Mouse (Mus musculus) limb, embryonic 12.5 days (tissue): ENCODE measurements at regions not wholly inside any gene's neighbourhood (a gene's known extent, or its start where the extent isn't known, plus 50 kb on each side); places are given as distances from the start of the nearest gene placed in this dataset.

Source experiments
- ATAC-seq: fragments of 200-750 bp; cut with Nextera tagmentation; 2 replicates; pipeline ENCODE4 v1.8.0; 2017; ENCODE audit warnings: low read depth, moderate TSS enrichment; ENCODE audit not compliant: insufficient number of reproducible peaks, insufficient read depth, low FRiP score, low TSS enrichment
- H3K27ac ChIP-seq: fragments of 300-500 bp; sonication (generic); 2 replicates; pipeline ENCODE4 v1.5.1; 2016; ENCODE audit warnings: mild to moderate bottlenecking, moderate library complexity
- H3K27me3 ChIP-seq: fragments of 300-500 bp; sonication (generic); 2 replicates; pipeline ENCODE4 v1.6.1; 2016; ENCODE audit warnings: mild to moderate bottlenecking, moderate library complexity
- H3K36me3 ChIP-seq: fragments of 300-500 bp; sonication (generic); 2 replicates; pipeline ENCODE4 v1.6.1; 2016; ENCODE audit warnings: mild to moderate bottlenecking, moderate library complexity
- H3K4me1 ChIP-seq: fragments of 300-500 bp; sonication (generic); replicated peaks from 2 replicates; pipeline ENCODE4 v1.6.1; 2016
- H3K4me2 ChIP-seq: fragments of 300-500 bp; sonication (generic); 2 replicates; pipeline ENCODE4 v1.6.1; 2016; ENCODE audit warnings: mild to moderate bottlenecking, moderate library complexity
- H3K4me3 ChIP-seq: fragments of 300-500 bp; sonication (generic); replicated peaks from 2 replicates; pipeline ENCODE4 v1.5.1; 2016; ENCODE audit warnings: mild to moderate bottlenecking
- H3K9ac ChIP-seq: fragments of 300-500 bp; sonication (generic); replicated peaks from 2 replicates; pipeline ENCODE4 v1.6.1; 2016; ENCODE audit warnings: mild to moderate bottlenecking, moderate library complexity
- H3K9me3 ChIP-seq: fragments of 300-500 bp; sonication (generic); 2 replicates; pipeline ENCODE4 v1.6.1; 2016; ENCODE audit warnings: mild to moderate bottlenecking, moderate library complexity
- WGBS: fragments of 180-500 bp; shearing (Covaris S2); methylation state at CpG from one replicate; pipeline ENCODE4 v1.1.7; 2016; 5-methylcytosine and 5-hydroxymethylcytosine counted together

DNA sequence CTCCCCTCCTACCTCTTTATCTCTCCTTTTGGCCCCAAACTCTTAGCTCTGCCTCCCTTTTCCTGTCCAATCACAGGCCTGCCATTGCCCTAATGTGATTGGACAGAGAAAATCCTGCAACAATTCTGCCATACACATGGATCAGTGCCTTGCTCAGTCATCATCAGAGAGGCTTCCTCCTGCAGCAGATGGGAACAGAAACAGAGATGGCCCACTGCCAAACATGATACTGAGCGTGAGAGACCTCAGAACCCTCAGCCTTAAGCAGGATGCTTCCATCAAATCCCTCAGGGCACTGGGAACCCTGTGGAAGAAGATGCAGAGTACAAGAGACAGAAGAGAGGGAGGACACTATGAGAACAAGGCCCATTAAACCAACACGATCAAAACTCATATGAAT lies 62.8 kb upstream of the Cacna2d3 start:
- Histone ChIP-seq H3K27me3 (no peaks in the 10 kb centered on the region), H3K27ac (no peak overlapping the region), H3K9ac (no peak overlapping the region), H3K36me3 (no peaks in the 10 kb centered on the region), H3K4me3 (no peak overlapping the region), H3K4me1 (no peaks in the 10 kb centered on the region), H3K9me3 (no peaks in the 10 kb centered on the region), H3K4me2 (no peak overlapping the region)
- WGBS, result 84% methylated on average over 2 of the region's 2 CpGs
- no peak for ATAC-seq

- 56% methylated on average over 3 of the region's 3 CpGs for WGBS
- H3K4me3 ChIP-seq, result no peak overlapping the region
- no peak for ATAC-seq
- H3K9me3 ChIP-seq, result no peaks in the 10 kb centered on the region
- no peaks in the 10 kb centered on the region for H3K36me3 ChIP-seq
- H3K27ac ChIP-seq, result no peak overlapping the region
- no peak overlapping the region for H3K9ac ChIP-seq
- no peaks in the 10 kb centered on the region for H3K4me1 ChIP-seq
- no peaks in the 10 kb centered on the region for H3K27me3 ChIP-seq
- H3K4me2 ChIP-seq, result no peak overlapping the region
These were observed 64.8 kb upstream of the Cacna2d3 start for GRCm38 (mm10) chr14:29786431-29786830.

DNA sequence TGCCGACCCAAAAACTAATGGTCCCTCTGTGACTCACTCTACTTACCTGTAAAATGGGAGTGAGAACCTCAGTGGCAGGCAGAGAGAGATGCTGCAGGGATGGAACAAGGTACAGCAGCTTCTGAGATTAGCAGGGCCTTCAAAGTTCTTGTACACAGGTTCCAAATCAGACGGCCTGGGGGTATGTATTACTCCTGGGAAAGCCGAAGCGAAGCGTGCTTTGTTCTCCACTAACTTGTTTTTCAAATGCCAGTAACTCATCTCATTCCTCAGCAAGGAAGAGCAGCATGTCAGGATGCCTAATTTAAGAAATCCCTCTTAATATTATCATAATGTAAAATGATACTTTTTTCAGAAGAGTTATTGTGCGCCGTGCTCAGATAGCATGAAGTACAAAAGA lies 66.1 kb upstream of the Cacna2d3 start:
- Histone ChIP-seq H3K9ac (no peak overlapping the region), H3K4me3 (no peak overlapping the region), H3K36me3 (no peaks in the 10 kb centered on the region), H3K4me2 (no peak overlapping the region), H3K9me3 (no peaks in the 10 kb centered on the region), H3K4me1 (no peaks in the 10 kb centered on the region), H3K27me3 (no peaks in the 10 kb centered on the region), H3K27ac (no peak overlapping the region)
- no peak for ATAC-seq
- 87% methylated on average over 7 of the region's 7 CpGs for WGBS

DNA sequence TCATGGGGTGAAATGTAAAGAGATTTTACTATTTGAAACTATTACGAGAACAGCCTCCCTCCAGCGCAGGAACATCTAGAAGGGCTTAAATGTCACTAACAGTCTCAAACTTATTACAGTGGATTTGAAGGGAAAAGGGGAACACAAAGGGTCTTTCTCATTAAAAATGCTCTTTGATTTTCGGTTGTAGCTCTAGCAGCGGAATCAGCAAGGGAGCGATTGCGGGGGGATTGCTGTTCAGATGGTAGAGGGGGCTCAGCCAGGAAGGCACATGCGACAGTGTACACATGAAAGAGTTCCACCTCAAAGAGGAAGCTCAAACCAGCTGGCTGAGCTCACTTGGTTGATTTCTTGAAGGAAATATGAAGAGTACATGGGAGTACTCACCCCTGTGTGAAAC lies 66.7 kb upstream of the Cacna2d3 start:
- Histone ChIP-seq H3K27ac (no peak overlapping the region), H3K4me2 (no peak overlapping the region), H3K36me3 (no peaks in the 10 kb centered on the region), H3K9me3 (no peaks in the 10 kb centered on the region), H3K9ac (no peak overlapping the region), H3K27me3 (no peaks in the 10 kb centered on the region), H3K4me1 (no peaks in the 10 kb centered on the region), H3K4me3 (no peak overlapping the region)
- 78% methylated on average over 7 of the region's 7 CpGs for WGBS
- no peak for ATAC-seq

GRCm38 (mm10) chr14:29795325-29795724 lies 73.7 kb upstream of the Cacna2d3 start:
- no peak for ATAC-seq
- Histone ChIP-seq H3K36me3 (no peaks in the 10 kb centered on the region), H3K27ac (no peak overlapping the region), H3K4me1 (no peaks in the 10 kb centered on the region), H3K4me2 (no peak overlapping the region), H3K9me3 (no peaks in the 10 kb centered on the region), H3K9ac (no peak overlapping the region), H3K27me3 (no peaks in the 10 kb centered on the region), H3K4me3 (no peak overlapping the region)
- 75% methylated on average over 2 of the region's 2 CpGs for WGBS

- Histone ChIP-seq H3K27me3 (no peaks in the 10 kb centered on the region), H3K4me3 (no peak overlapping the region), H3K9ac (no peak overlapping the region), H3K4me2 (no peak overlapping the region), H3K27ac (no peak overlapping the region), H3K9me3 (no peaks in the 10 kb centered on the region), H3K4me1 (no peaks in the 10 kb centered on the region), H3K36me3 (no peaks in the 10 kb centered on the region)
- 81% methylated on average over 7 of the region's 7 CpGs for WGBS
- no peak for ATAC-seq
These were observed 74.7 kb upstream of the Cacna2d3 start for GRCm38 (mm10) chr14:29796396-29796795.

GRCm38 (mm10) chr14:29799852-29800251 lies 78.2 kb upstream of the Cacna2d3 start:
- WGBS, result 81% methylated on average over 13 of the region's 13 CpGs

GRCm38 (mm10) chr14:29805234-29805633 lies 83.6 kb upstream of the Cacna2d3 start:
- Histone ChIP-seq H3K9ac (no peak overlapping the region), H3K9me3 (no peaks in the 10 kb centered on the region), H3K27ac (no peak overlapping the region), H3K27me3 (no peaks in the 10 kb centered on the region), H3K36me3 (no peaks in the 10 kb centered on the region), H3K4me2 (no peak overlapping the region), H3K4me1 (no peaks in the 10 kb centered on the region), H3K4me3 (no peak overlapping the region)
- no peak for ATAC-seq
- WGBS, result 90% methylated on average over 6 of the region's 6 CpGs

More at GRCm38 (mm10) chr14:29799852-29800251, 78.2 kb upstream of the Cacna2d3 start:
- Histone ChIP-seq H3K4me3 (no peak overlapping the region), H3K27ac (no peak overlapping the region), H3K4me1 (no peaks in the 10 kb centered on the region), H3K9ac (no peak overlapping the region), H3K27me3 (no peaks in the 10 kb centered on the region), H3K4me2 (no peak overlapping the region), H3K9me3 (no peaks in the 10 kb centered on the region), H3K36me3 (no peaks in the 10 kb centered on the region)
- ATAC-seq, result no peak

GRCm38 (mm10) chr14:29807881-29808280 lies 86.2 kb upstream of the Cacna2d3 start:
- Histone ChIP-seq H3K4me3 (no peak overlapping the region), H3K4me2 (no peak overlapping the region), H3K9ac (no peak overlapping the region), H3K27me3 (no peaks in the 10 kb centered on the region), H3K36me3 (no peaks in the 10 kb centered on the region), H3K4me1 (no peaks in the 10 kb centered on the region), H3K9me3 (no peaks in the 10 kb centered on the region), H3K27ac (no peak overlapping the region)
- ATAC-seq, result no peak
- 38% methylated on average over 9 of the region's 9 CpGs for WGBS

DNA sequence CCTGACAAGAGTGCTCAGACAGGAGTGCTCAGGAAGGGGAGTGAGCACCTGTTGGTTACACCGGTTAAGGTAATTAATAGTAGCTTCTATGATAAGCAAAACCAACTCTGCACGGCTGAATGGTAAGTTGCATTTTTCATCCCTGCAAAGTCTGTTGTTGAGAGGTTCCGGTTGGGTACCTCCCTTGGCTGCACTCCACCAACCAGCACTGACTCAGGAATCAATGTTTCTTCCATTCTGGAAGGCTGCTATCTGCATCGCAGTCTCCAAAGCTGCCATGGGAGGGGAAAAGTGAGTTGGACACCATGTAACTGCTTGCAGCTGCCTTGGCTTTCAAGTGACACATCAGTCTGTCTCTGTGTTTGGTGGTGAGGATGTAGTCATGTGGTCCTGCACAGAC lies 93.0 kb upstream of the Cacna2d3 start:
- ATAC-seq, result no peak
- WGBS, result 77% methylated on average over 4 of the region's 4 CpGs
- H3K4me1 ChIP-seq, result no peaks in the 10 kb centered on the region
- H3K4me3 ChIP-seq, result no peak overlapping the region
- no peak overlapping the region for H3K9ac ChIP-seq
- H3K4me2 ChIP-seq, result no peak overlapping the region
- no peaks in the 10 kb centered on the region for H3K27me3 ChIP-seq
- no peaks in the 10 kb centered on the region for H3K36me3 ChIP-seq
- no peak overlapping the region for H3K27ac ChIP-seq
- H3K9me3 ChIP-seq, result no peaks in the 10 kb centered on the region

DNA sequence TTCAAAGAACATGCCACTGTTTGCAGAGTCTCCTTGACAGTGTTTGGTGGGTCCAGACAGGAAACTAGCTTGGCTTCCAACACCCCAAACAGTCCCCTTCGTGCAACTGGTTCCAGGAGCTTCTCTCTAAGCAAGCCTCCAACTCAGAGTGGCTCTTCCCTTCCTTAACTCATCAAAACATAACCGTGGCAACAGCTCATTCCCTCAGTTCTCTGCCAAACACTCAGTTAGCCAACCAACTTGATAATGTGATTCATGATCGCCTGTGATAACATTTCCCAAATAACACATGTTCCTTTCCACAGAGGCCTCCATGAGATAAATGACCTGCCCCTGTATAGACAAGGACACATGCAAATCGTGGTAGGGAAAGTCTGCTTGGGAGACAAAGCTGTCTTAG lies 95.9 kb upstream of the Cacna2d3 start:
- Histone ChIP-seq H3K4me3 (no peak overlapping the region), H3K4me2 (no peak overlapping the region), H3K4me1 (no peaks in the 10 kb centered on the region), H3K27me3 (no peaks in the 10 kb centered on the region), H3K36me3 (no peaks in the 10 kb centered on the region), H3K9me3 (no peaks in the 10 kb centered on the region), H3K9ac (no peak overlapping the region), H3K27ac (no peak overlapping the region)
- WGBS, result 75% methylated on average over 4 of the region's 4 CpGs
- no peak for ATAC-seq

- Histone ChIP-seq H3K4me1 (no peaks in the 10 kb centered on the region), H3K27ac (no peak overlapping the region), H3K9me3 (no peaks in the 10 kb centered on the region), H3K27me3 (no peaks in the 10 kb centered on the region), H3K9ac (no peak overlapping the region), H3K4me2 (no peak overlapping the region), H3K4me3 (no peak overlapping the region), H3K36me3 (no peaks in the 10 kb centered on the region)
- ATAC-seq, result no peak
- 93% methylated on average over 7 of the region's 7 CpGs for WGBS
These were observed 96.6 kb upstream of the Cacna2d3 start for GRCm38 (mm10) chr14:29818251-29818650.
